Mouse (Mus musculus) ES-Bruce4 (cell line): ENCODE data around the gene Epo. TPM values are rescaled to one million over a fixed set of nuclear protein-coding genes. Genes with fewer than 3 reads are reported as not detected.

Source experiments
- H3K27ac ChIP-seq: 2 replicates; pipeline ENCODE4 v1.5.1; 2012; ENCODE audit warnings: low read length, inconsistent platforms; ENCODE audit not compliant: insufficient read depth
- H3K27me3 ChIP-seq: 2 replicates; pipeline ENCODE4 v1.6.1; 2012; ENCODE audit warnings: mild to moderate bottlenecking, low read length, inconsistent platforms; ENCODE audit not compliant: control insufficient read depth, poor library complexity, insufficient read depth, severe bottlenecking
- H3K36me3 ChIP-seq: 2 replicates; pipeline ENCODE4 v1.6.1; 2012; ENCODE audit warnings: inconsistent platforms, mild to moderate bottlenecking, low read length, moderate library complexity; ENCODE audit not compliant: control insufficient read depth, poor library complexity, insufficient read depth, severe bottlenecking
- H3K4me1 ChIP-seq: one replicate; pipeline ENCODE4 v1.8.1; 2011; ENCODE audit warnings: low read length; ENCODE audit not compliant: control insufficient read depth, insufficient read depth
- H3K4me3 ChIP-seq: 2 replicates; pipeline ENCODE4 v1.5.1; 2011; ENCODE audit warnings: low read depth, mild to moderate bottlenecking, low read length
- H3K9ac ChIP-seq: 2 replicates; pipeline ENCODE4 v1.6.1; 2012; ENCODE audit warnings: low read depth, mild to moderate bottlenecking, inconsistent platforms; ENCODE audit not compliant: poor library complexity, severe bottlenecking
- H3K9me3 ChIP-seq: replicated peaks from 2 replicates; pipeline ENCODE4 v1.6.1; 2012; ENCODE audit warnings: mild to moderate bottlenecking, low read length, inconsistent platforms; ENCODE audit not compliant: control insufficient read depth, poor library complexity, insufficient read depth, severe bottlenecking
- CTCF ChIP-seq: IDR thresholded peaks from one replicate; pipeline ENCODE4 v1.8.1; 2011; ENCODE audit warnings: low read depth, low read length
- EP300 ChIP-seq: IDR thresholded peaks from 2 replicates; pipeline ENCODE4 v1.6.1; 2011; ENCODE audit warnings: low read depth, low read length; ENCODE audit not compliant: insufficient read depth
- POLR2A ChIP-seq: IDR thresholded peaks from one replicate; pipeline ENCODE4 v1.8.1; 2011; ENCODE audit warnings: low read length; ENCODE audit not compliant: insufficient read depth
- polyA plus RNA-seq: library from polyadenylated mRNA; stranded (reverse); fragments of >200 nt; gene quantifications from 2 replicates; pipeline ENCODE4 v1.2.4, GENCODE M21; 2011; ENCODE audit warnings: low read depth; ENCODE audit not compliant: missing spikeins, insufficient read depth, insufficient read length

The Epo gene
- polyA plus RNA-seq, 1 experiment = not detected

DNA sequence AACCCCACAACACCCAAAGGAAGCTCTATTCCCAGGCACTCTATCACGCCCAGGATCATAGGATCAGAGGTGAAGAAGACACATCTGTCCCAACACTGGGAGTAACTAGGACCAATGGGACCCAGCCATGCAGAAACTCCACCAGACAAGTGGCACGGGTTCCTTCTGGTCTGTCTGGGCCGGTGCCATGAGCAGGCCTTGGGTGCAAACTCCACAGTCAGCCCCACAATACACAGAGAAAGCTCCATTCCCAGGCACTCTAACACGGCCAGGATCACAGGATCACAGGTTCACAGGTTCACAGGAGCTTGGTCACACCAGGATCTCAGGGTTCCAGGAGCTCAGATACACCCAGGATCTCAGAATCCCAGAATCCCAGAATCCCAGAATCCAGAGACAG is 12.6 kb upstream of the Epo start:
- no peak for TF ChIP-seq EP300
- no peak for TF ChIP-seq POLR2A
- TF ChIP-seq CTCF = no peak
- Histone ChIP-seq H3K36me3 (no peaks in the 10 kb centered on the region), H3K27me3 (no peaks in the 10 kb centered on the region), H3K9me3 (no peaks in the 10 kb centered on the region), H3K4me1 (no peaks in the 10 kb centered on the region), H3K4me3 (no peak overlapping the region), H3K9ac (no peak overlapping the region), H3K27ac (no peak overlapping the region)

DNA sequence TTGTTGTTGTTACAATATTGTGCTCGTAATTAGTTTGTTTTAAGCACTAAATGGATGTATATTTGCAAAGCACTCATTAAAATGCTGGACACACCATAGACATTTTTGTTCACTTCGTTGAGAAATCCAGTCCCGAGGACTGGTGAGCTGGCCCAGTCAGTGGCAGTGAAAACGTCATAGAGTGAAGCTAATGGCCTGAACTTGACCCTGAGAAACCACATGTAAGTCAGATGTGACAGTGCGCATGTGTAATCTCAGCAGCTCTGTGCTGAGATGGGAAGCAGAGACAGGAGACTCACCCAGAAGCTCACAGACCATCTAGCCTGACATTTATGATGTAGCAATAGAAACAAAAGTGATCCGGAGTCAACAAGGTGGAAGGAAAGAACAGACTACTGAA is 11.9 kb upstream of the Epo start:
- Histone ChIP-seq H3K4me1 (no peaks in the 10 kb centered on the region), H3K9ac (no peak overlapping the region), H3K27ac (no peak overlapping the region), H3K9me3 (no peaks in the 10 kb centered on the region), H3K36me3 (no peaks in the 10 kb centered on the region), H3K27me3 (no peaks in the 10 kb centered on the region), H3K4me3 (no peak overlapping the region)
- TF ChIP-seq POLR2A (no peak), EP300 (no peak), CTCF (no peak)

DNA sequence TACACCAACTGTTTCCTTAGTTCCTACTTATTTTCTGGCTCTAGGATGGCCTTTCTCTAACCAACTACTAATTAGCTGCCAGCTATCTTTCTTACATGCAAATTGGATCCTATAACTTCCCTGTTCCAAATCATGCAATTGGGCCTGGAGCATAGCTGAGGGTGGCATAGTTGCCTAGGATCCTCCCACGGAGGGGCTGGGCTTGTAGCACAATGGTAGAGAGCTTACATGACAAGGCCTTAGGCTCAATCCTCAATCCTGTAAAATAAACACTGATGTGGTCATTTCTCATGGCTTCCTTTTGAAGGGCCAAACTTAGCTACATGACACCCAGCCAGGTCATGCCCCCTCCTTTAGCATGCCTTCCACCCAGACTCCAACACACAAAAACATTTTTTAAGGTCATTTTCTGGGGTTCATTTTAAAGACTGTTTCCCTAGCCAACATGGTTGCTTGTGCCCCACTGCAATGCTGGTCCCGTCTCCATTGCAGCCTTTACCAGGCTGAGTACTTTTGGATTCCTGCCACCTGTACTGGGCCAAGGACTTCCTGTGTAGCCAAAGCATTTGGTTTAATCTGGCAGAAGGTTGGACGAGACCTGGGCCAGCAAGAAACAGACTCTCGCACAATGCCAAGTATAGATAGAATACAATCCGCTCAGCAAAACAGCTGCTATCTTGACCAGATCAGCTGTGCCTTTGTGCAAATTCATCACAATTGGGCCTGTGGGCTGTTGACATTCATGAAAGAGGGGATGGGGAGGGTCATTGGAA is 8.9 kb upstream of the Epo start:
- no peaks in the 10 kb centered on the region for H3K4me1 ChIP-seq
- H3K9ac ChIP-seq = no peak overlapping the region
- H3K4me3 ChIP-seq = no peak overlapping the region
- no peaks in the 10 kb centered on the region for H3K9me3 ChIP-seq
- no peak overlapping the region for H3K27ac ChIP-seq
- TF ChIP-seq CTCF (no peak), EP300 (no peak), POLR2A (no peak)
- no peaks in the 10 kb centered on the region for H3K36me3 ChIP-seq
- H3K27me3 ChIP-seq = no peaks in the 10 kb centered on the region

DNA sequence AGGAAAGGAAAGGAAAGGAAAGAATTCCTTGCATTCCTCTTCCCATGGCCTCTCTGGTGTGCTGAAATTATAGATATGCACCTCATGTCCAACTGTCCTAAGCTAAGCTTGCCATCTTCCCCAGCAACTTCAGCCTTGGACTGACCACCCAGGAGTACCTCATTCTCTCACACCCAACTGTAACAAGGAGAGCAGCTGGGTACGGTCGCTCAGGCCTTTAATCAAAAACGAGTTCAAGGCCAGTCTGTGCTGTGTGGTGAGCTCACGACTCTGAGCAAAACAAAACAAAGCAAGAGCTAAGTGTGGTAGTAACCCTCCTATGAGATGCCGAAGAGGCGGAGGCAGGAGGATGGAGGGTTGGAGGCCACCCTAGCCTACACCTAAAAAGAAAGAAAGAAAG is 7.9 kb upstream of the Epo start:
- no peak overlapping the region for H3K4me3 ChIP-seq

DNA sequence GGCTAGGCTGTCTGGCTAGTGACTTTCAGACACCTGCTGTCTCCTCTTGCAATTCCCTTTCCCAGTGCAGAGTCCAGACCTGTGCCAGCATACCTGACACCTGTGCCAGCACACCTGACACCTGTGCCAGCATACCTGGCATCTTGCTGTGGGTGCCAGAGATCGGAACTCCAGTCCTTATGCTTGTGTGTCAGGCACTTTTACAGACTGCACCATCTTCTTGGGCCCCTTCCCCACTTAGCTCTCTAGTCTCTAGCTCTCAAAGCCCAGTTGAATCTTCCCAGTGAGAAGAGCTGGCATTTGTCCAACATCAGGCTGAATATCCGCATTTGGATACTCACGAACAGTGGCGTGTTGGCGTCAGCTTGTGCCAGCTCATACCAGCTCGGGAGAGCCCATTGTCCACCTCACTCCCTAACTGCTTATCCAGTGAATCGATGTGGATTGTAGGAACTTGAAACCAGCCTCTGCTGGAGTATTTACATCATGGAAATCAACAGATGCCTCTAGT is 6.3 kb upstream of the Epo start:
- H3K27me3 ChIP-seq = no peaks in the 10 kb centered on the region
- no peak overlapping the region for H3K4me3 ChIP-seq
- no peak overlapping the region for H3K9ac ChIP-seq
- H3K4me1 ChIP-seq = no peaks in the 10 kb centered on the region
- TF ChIP-seq EP300 = no peak
- TF ChIP-seq CTCF = no peak
- no peak for TF ChIP-seq POLR2A
- no peaks in the 10 kb centered on the region for H3K36me3 ChIP-seq
- no peak overlapping the region for H3K27ac ChIP-seq
- no peaks in the 10 kb centered on the region for H3K9me3 ChIP-seq

More for the DNA sequence above, 7.9 kb upstream of the Epo start:
- TF ChIP-seq CTCF = no peak
- no peak for TF ChIP-seq POLR2A
- no peak for TF ChIP-seq EP300
- no peaks in the 10 kb centered on the region for H3K27me3 ChIP-seq
- no peaks in the 10 kb centered on the region for H3K36me3 ChIP-seq
- H3K9me3 ChIP-seq = no peaks in the 10 kb centered on the region
- no peaks in the 10 kb centered on the region for H3K4me1 ChIP-seq
- H3K27ac ChIP-seq = no peak overlapping the region
- H3K9ac ChIP-seq = no peak overlapping the region

DNA sequence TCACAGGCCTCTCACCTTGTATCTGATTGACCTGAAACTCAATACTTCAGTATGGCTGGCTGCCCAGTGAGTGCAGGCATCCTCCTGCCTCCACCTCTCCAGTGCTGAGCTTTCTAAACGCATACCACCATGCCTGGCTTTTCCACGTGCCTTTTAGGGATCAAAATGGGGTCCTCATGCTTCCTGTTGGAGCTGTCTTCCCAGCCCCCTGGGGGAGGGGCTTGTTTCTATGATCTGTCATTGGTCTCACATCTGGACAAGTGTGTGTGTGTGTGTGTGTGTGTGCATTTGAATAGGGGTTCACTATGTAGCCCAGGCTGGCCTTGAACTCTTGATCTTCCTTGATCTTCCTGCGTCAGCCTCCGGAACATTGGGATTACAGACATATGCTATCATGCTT is 4.4 kb upstream of the Epo start:
- Histone ChIP-seq H3K27me3 (no peaks in the 10 kb centered on the region), H3K9ac (no peak overlapping the region), H3K4me3 (no peak overlapping the region), H3K9me3 (no peaks in the 10 kb centered on the region), H3K27ac (no peak overlapping the region), H3K36me3 (no peaks in the 10 kb centered on the region), H3K4me1 (no peaks in the 10 kb centered on the region)
- TF ChIP-seq POLR2A (no peak), EP300 (no peak), CTCF (no peak)
